Mouse (Mus musculus) common myeloid progenitor, adult 5-6 weeks (primary cell): ENCODE results near the gene Gm9964. TPM values are rescaled to one million over a fixed set of nuclear protein-coding genes. Genes with fewer than 3 reads are reported as not detected.
A peak's percentile ranks its signal among the peaks of the same experiment; 100 is the strongest.
"Not testable (repeated sequence)": the region's sequence is repeated elsewhere in the genome, so short reads cannot be mapped to it uniquely, and the experiment has no call there.

Source experiments
- ATAC-seq: replicated peaks from 2 replicates; pipeline ENCODE4 v1.8.0; 2016; ENCODE audit warnings: low read depth, mild to moderate bottlenecking, moderate TSS enrichment, inconsistent platforms; ENCODE audit not compliant: poor library complexity, severe bottlenecking
- total RNA-seq: library from RNA; stranded (forward); fragments of 200-1000, 187-1606 nt; gene quantifications from 2 replicates; pipeline ENCODE4 v1.2.3, GENCODE M21; 2017

The Gm9964 gene
- total RNA-seq, 1 experiment from 2014 or later = not detected

GRCm38 (mm10) chr11:79260126-79260525 lies 36.6 kb downstream of the Gm9964 start:
- not testable (repeated sequence) for ATAC-seq

GRCm38 (mm10) chr11:79258738-79259137 lies 38.0 kb downstream of the Gm9964 start:
- ATAC-seq = no peak

DNA sequence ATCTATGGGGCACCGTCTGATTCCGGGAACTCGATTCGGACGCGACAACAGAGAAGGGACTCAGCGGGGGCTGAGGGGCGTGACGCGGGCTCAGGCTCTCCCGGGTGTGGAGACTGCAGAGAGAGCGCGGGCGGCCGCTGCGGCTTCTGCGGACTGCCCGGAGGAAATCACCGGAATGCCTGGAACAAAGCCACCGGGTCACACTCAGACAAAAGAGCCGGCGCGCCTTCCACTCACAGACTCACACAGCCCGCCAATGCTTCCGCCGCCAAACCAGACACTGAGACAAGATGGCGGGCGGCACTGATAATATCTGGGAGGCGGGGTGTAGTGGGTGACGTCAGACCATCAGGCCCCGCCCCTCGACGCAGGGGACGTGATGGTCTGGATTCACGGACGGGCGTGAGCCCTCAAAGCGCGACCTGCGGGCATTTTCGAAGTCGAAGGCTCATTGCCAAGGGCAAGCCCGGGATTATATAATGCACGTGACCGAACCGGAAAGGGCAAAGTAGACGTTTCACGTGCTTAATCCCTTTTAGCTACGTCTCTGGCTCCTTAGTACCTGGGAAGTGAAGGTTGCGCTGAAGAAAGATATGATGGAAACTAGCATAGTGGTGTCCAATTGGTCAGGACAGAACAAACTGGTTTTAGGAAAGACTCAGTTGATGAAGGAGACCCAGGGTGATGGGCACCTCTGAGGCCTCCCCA lies 42.2 kb downstream of the Gm9964 start, which contains the start of gene Wsb1:
TSS of gene Wsb1 (minus strand) at position 281 of the 708 bp plus-strand sequence.
- ATAC-seq = peak; percentile 90

DNA sequence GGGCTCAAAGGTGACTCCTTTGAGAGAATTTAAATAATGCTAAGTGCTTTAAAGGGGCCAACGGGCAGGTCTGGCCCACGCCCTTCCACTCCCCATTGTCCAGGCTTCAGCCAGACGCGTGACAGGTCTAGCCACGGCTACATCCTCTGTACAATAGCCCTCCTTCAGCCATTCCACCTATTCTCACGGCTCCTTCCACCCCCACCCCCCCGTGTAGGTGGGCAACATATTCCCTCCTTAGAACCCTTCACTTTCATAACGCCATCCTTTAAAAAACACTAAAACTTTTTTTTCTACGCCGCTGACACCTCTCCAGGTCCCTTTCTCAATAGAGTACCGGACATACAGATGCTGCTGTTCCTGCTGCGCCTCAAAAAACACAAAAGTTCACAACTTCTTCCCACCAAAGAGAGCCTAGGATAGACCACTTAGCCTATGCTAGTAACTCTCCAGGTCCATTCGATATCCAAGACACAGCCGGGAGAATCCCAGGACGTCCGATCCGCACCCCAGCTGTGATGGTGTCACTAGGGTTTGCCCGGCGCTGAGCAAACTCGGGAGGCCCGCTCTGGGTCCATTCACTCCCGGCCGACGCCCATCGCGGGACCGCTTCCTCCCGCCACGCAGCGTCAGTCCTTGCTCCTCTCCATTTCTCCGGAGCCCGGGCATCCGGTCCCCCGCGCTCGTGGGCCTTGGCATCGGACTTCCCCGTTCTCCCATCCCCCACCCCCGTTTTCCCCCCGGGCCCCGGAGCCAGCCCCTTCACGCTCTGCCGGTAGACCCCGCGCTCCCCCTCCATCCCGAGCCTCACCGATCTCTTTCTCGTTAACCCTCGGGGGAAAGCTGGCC lies 42.9 kb downstream of the Gm9964 start:
- ATAC-seq = peak; percentile 28

- ATAC-seq = peak; percentile 46
Measured at GRCm38 (mm10) chr11:79252881-79253541, 43.7 kb downstream of the Gm9964 start.

Other genes with a start within 250 kb of the Gm9964 start
- 7.4 and 7.9 TPM in 2 replicates for gene Ksr1, start 150.5 kb downstream of the Gm9964 start, total RNA-seq
- 118 and 127 TPM in 2 replicates for gene Wsb1, start 42.2 kb downstream of the Gm9964 start, total RNA-seq
- 16.1 and 17.5 TPM in 2 replicates for gene Nf1, start 42.8 kb upstream of the Gm9964 start, total RNA-seq
- gene Omg, start 207.2 kb upstream of the Gm9964 start, total RNA-seq = 0.64 TPM in 1 of 2 replicates, not detected in the other
- 70.6 and 70.8 TPM in 2 replicates for gene Evi2b, start 226.9 kb upstream of the Gm9964 start, total RNA-seq
- gene Evi2, start 233.7 kb upstream of the Gm9964 start, total RNA-seq = 3.2 and 6.3 TPM in 2 replicates
- gene Evi2a, start 233.7 kb upstream of the Gm9964 start, total RNA-seq = 13.5 and 21.6 TPM in 2 replicates